Comparison of ENCODE assay signal across 35 mouse cellular contexts in genomic region chr11:103219995-103220394, GRCm38 (mm10). TPM values are rescaled to one million over a fixed set of nuclear protein-coding genes. Genes with fewer than 3 reads are reported as not detected.
DNase-seq lines count a peak whose midpoint lies in the region; ATAC-seq and TF ChIP-seq lines count a peak whose summit lies in the region.
"Had no signal": no experiment of that assay in that cellular context is flagged by ENCODE, and none has a peak within 500 bp of the region (broad histone marks: within the 10 kb centered on the region; RNA-seq: fewer than 3 reads in every experiment).

No protein-coding gene starts in this region.

- no peaks in the 10 kb centered on the region for H3K36me3 ChIP-seq in testis, adult 2 months (ENCODE audit: control insufficient read depth, insufficient read depth, low read length)
- peaks cover 5% of the 10 kb centered on the region; the same call in 1 of the 2 replicates for H3K36me3 ChIP-seq in liver, embryonic 12.5 days

- peak; percentile 37 for DNase-seq in heart, postnatal 4 days
- DNase-seq in heart, postnatal 36 days: no peak
- DNase-seq in testis, postnatal 14 days (ENCODE audit: low spot score): no peak
- DNase-seq in kidney, postnatal 14 days: peak; percentile 70
- no peak for DNase-seq in right cerebral cortex, postnatal 4 days
- DNase-seq: adrenal gland, adult 2 months; adrenal gland, postnatal 36 days; cerebellum, adult 18-20 months; embryo, embryonic 11 days; gastrocnemius, postnatal 36 days; heart, adult 18-20 months; layer of hippocampus, postnatal 36 days; left cerebral cortex, postnatal 4 days; liver, embryonic 13.5 days; lung, adult 18-20 months; lung, postnatal 4 days; thymus, postnatal 14 days had no signal

- no peaks in the 10 kb centered on the region for H3K27me3 ChIP-seq in testis, adult 2 months (ENCODE audit: control insufficient read depth, insufficient read depth, low read length)
- peaks cover 35% of the 10 kb centered on the region for H3K27me3 ChIP-seq in liver, embryonic 12.5 days (replicated peaks)

- no peak for TF ChIP-seq CTCF in testis, adult 2 months (IDR thresholded peaks at IDR 0.05; ENCODE audit: control insufficient read depth, insufficient read depth, insufficient replicate concordance, low read depth, low read length)

- no peak for ATAC-seq in liver, embryonic 12.5 days
- ATAC-seq: activated CD4-positive, CD25-positive, alpha-beta regulatory T cell, adult 4 months; CD4-positive, CD25-positive, alpha-beta regulatory T cell, adult 4 months; forebrain, embryonic 14.5 days; lung, postnatal 0 days had no signal

- H3K4me2 ChIP-seq in liver, embryonic 12.5 days: no peak overlapping the region
- H3K4me2 ChIP-seq: embryonic facial prominence, embryonic 12.5 days; heart, embryonic 11.5 days; hindbrain, embryonic 14.5 days; liver, embryonic 13.5 days; midbrain, embryonic 12.5 days; neural tube, embryonic 12.5 days had no signal

- 68% methylated on average over 4 of the region's 4 CpGs for WGBS in liver, embryonic 12.5 days (ENCODE audit: insufficient replicate concordance)

- H3K9me3 ChIP-seq in liver, embryonic 12.5 days (replicated peaks): no peaks in the 10 kb centered on the region
- H3K9me3 ChIP-seq: embryonic facial prominence, embryonic 12.5 days; liver, embryonic 13.5 days; megakaryocyte, embryonic 14.5 days; midbrain, embryonic 12.5 days; neural tube, embryonic 12.5 days had no signal

- no peak overlapping the region for H3K9ac ChIP-seq in liver, embryonic 12.5 days
- H3K9ac ChIP-seq: embryonic facial prominence, embryonic 12.5 days; hindbrain, embryonic 14.5 days; liver, embryonic 13.5 days; midbrain, embryonic 12.5 days; neural tube, embryonic 12.5 days had no signal

- no peak for TF ChIP-seq POLR2A in testis, adult 2 months (IDR thresholded peaks at IDR 0.05; ENCODE audit: control insufficient read depth, low read depth, low read length)

- H3K27ac ChIP-seq in testis, adult 2 months (ENCODE audit: control insufficient read depth, insufficient read depth, low read depth, low read length): no peak overlapping the region
- H3K27ac ChIP-seq in liver, embryonic 12.5 days: no peak overlapping the region
- H3K27ac ChIP-seq: embryonic facial prominence, embryonic 12.5 days; hindbrain, embryonic 14.5 days; liver, embryonic 13.5 days; neural tube, embryonic 12.5 days had no signal

- peak overlapping the region; percentile 78 for H3K4me3 ChIP-seq in testis, adult 2 months (ENCODE audit: control insufficient read depth, low read depth, low read length)
- H3K4me3 ChIP-seq in liver, embryonic 12.5 days: no peak overlapping the region
- H3K4me3 ChIP-seq: embryonic facial prominence, embryonic 12.5 days; liver, embryonic 13.5 days; megakaryocyte, embryonic 14.5 days; midbrain, embryonic 12.5 days; myocyte; neural tube, embryonic 12.5 days had no signal

- peaks cover 2% of the 10 kb centered on the region; the same call in 1 of the 2 replicates for H3K4me1 ChIP-seq in testis, adult 2 months (ENCODE audit: control insufficient read depth, insufficient read depth, low read length)
- peaks cover 20% of the 10 kb centered on the region for H3K4me1 ChIP-seq in liver, embryonic 12.5 days

- intact Hi-C loops in heart, postnatal 36 days (cut with DNase I): no loop called here

RNA-seq across cellular contexts. Expression of gene Spata32, which starts 1.8 kb away (rescaled TPM):
- not detected for total RNA-seq in heart, postnatal 4 days (2021)
- not detected for total RNA-seq in heart, postnatal 36 days (2021)
- 142 and 168 TPM in 2 replicates for polyA plus RNA-seq in testis, adult 2 months (2012; rRNA removed)
- polyA plus RNA-seq in liver, embryonic 12.5 days (2016; fragmentation: Nextera tagmentation; extraction: Ambion mirVana): not detected in 2 replicates
- total RNA-seq: adrenal gland, adult 2 months; adrenal gland, postnatal 36 days; gastrocnemius, postnatal 36 days; heart, adult 18-20 months; hematopoietic stem cell, adult 5-6 weeks had no signal
- polyA plus RNA-seq: activated CD4-positive, CD25-positive, alpha-beta regulatory T cell, adult 4 months; adrenal gland, adult 2 months; CD4-positive, CD25-positive, alpha-beta regulatory T cell, adult 4 months; embryonic facial prominence, embryonic 12.5 days; forebrain, embryonic 14.5 days; heart, embryonic 11.5 days; heart, embryonic 16.5 days; intestine, embryonic 14.5 days; limb, embryonic 14.5 days; liver, embryonic 13.5 days; lung, postnatal 0 days; midbrain, embryonic 12.5 days had no signal

RNA-seq across cellular contexts. Expression of gene 1700023F06Rik, which starts 11.6 kb away (rescaled TPM):
- total RNA-seq in heart, postnatal 4 days (2021): not detected
- not detected for total RNA-seq in heart, postnatal 36 days (2021)
- polyA plus RNA-seq in testis, adult 2 months (2012; rRNA removed): 451 and 466 TPM in 2 replicates
- 0.11 TPM in 1 of 2 replicates, not detected in the other for polyA plus RNA-seq in liver, embryonic 12.5 days (2016; fragmentation: Nextera tagmentation; extraction: Ambion mirVana)
- total RNA-seq: adrenal gland, postnatal 36 days; gastrocnemius, postnatal 36 days; heart, adult 18-20 months; hematopoietic stem cell, adult 5-6 weeks; midbrain, postnatal 0 days had no signal
- polyA plus RNA-seq: activated CD4-positive, CD25-positive, alpha-beta regulatory T cell, adult 4 months; CD4-positive, CD25-positive, alpha-beta regulatory T cell, adult 4 months; heart, embryonic 11.5 days; liver, embryonic 13.5 days; midbrain, embryonic 12.5 days; myocyte had no signal

RNA-seq across cellular contexts. Expression of gene Map3k14, which starts 47.3 kb away (rescaled TPM):
- 1 to 10 TPM; 2.7 to 3.4 TPM for total RNA-seq in heart, postnatal 4 days (2021)
- total RNA-seq in heart, postnatal 36 days (2021): 1 to 10 TPM; 3.3 to 3.8 TPM
- 2.4 and 5.2 TPM in 2 replicates for polyA plus RNA-seq in testis, adult 2 months (2012; rRNA removed)
- polyA plus RNA-seq in liver, embryonic 12.5 days (2016; fragmentation: Nextera tagmentation; extraction: Ambion mirVana): 0.84 and 0.93 TPM in 2 replicates

RNA-seq across cellular contexts. Expression of gene Fmnl1, which starts 49.1 kb away (rescaled TPM):
- total RNA-seq in heart, postnatal 4 days (2021): 1 to 10 TPM; 7.4 to 8.6 TPM
- 10 to 100 TPM; 12.4 to 20.9 TPM for total RNA-seq in heart, postnatal 36 days (2021)
- 18.4 and 21.6 TPM in 2 replicates for polyA plus RNA-seq in testis, adult 2 months (2012; rRNA removed)
- 5.2 and 5.7 TPM in 2 replicates for polyA plus RNA-seq in liver, embryonic 12.5 days (2016; fragmentation: Nextera tagmentation; extraction: Ambion mirVana)

Comparison
In these comparisons a context has a peak if more than half of its experiments do, and no peak if none do; other contexts are left out.
1. DNase-seq: peak in heart, postnatal 4 days (single experiment) and kidney, postnatal 14 days (single experiment); none in heart, postnatal 36 days (0 of 2), testis, postnatal 14 days (single experiment) and right cerebral cortex, postnatal 4 days (single experiment).